Mouse (Mus musculus) liver, embryonic 14.5 days (tissue): Measurements from ENCODE around the gene Ints13.

ENCODE experiments used
- CTCF ChIP-seq: IDR thresholded peaks from 2 replicates; pipeline ENCODE4 v1.5.1; 2016; ENCODE audit warnings: antibody characterized with exemption, low read depth, control low read depth
- EP300 ChIP-seq: IDR thresholded peaks from 2 replicates; pipeline ENCODE4 v1.6.1; 2016; ENCODE audit warnings: antibody characterized with exemption, low read depth

DNA sequence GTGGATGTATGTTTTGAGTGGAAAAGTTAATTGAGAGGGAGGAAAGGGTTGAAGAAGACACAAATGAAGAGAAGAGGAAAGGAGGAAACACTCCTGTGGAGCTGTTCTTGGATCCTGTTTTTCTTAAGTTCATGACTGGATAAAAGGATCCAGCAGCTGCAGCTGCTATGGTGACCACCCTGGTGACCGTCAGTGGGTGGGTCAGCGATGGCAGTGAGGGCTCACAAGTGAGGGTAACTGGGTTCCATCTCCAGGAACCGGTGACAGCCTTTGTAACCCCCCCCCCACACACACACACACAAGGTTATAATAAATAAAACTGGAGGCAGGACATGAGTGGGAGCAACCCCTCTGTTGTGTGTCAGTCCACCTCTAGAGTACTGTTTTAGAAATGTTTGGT is 74.8 kb downstream of the Ints13 start:
- TF ChIP-seq CTCF (no peak), EP300 (no peak)
